21 mouse cellular contexts compared by ENCODE assay signal in the genomic region with DNA sequence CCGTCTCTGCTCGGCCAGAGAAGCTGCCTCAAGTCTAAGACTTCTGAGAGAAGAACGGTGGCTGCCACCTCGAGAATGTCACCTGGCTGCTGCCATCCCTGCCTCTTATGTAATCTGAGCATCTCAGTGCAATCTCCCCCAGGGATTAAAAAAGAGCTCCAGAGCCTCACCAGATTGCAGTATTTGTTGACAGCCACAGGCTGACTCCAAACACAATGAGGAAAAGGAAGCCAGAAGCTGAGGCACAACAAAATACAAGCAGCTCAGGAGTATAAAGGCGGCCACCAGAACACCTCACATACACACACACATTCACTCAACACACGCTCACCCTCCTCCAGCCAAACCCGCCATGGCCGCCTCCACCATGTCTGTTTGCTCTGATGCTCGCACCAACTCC. TPM values are rescaled to one million over a fixed set of nuclear protein-coding genes. Genes with fewer than 3 reads are reported as not detected.
"Had no signal": no experiment of that assay in that cellular context is flagged by ENCODE, and none has a peak within 500 bp of the region (broad histone marks: within the 10 kb centered on the region; RNA-seq: fewer than 3 reads in every experiment).

A gene (plus strand): TSS at position 301 of the 400 bp plus-strand sequence.

- DNase-seq: kidney, adult 11 months; kidney, adult 9 months; kidney, postnatal 4 days; lung, adult 2 months; lung, postnatal 36 days; thymus, postnatal 36 days had no signal

- H3K9me3 ChIP-seq: limb, embryonic 10.5 days; liver, embryonic 15.5 days; midbrain, embryonic 13.5 days; stomach, embryonic 15.5 days had no signal

- ATAC-seq: lung, postnatal 0 days; midbrain, embryonic 13.5 days had no signal

- H3K27me3 ChIP-seq: liver, embryonic 15.5 days; midbrain, embryonic 13.5 days; stomach, embryonic 15.5 days had no signal

- H3K4me3 ChIP-seq: layer of hippocampus, adult 2 months; limb, embryonic 10.5 days; liver, embryonic 15.5 days; midbrain, embryonic 13.5 days; stomach, embryonic 15.5 days had no signal

- H3K27ac ChIP-seq: kidney, postnatal 0 days; layer of hippocampus, adult 2 months; limb, embryonic 10.5 days; liver, embryonic 15.5 days; midbrain, embryonic 13.5 days; stomach, embryonic 15.5 days had no signal

- H3K9ac ChIP-seq: liver, embryonic 15.5 days; midbrain, embryonic 13.5 days; stomach, embryonic 15.5 days had no signal

- H3K36me3 ChIP-seq: limb, embryonic 10.5 days; liver, embryonic 15.5 days; midbrain, embryonic 13.5 days; stomach, embryonic 15.5 days had no signal

- H3K4me1 ChIP-seq: limb, embryonic 10.5 days; liver, embryonic 15.5 days; midbrain, embryonic 13.5 days; stomach, embryonic 15.5 days had no signal

RNA-seq across cellular contexts. Expression of the gene that starts here (rescaled TPM):
- total RNA-seq: layer of hippocampus, adult 2 months; layer of hippocampus, postnatal 10 days; megakaryocyte progenitor cell, adult 5-6 weeks; midbrain, postnatal 0 days had no signal
- polyA plus RNA-seq: intestine, embryonic 14.5 days; kidney, postnatal 0 days; limb, embryonic 10.5 days; liver, embryonic 11.5 days; liver, embryonic 15.5 days; lung, adult 2 months; lung, postnatal 0 days; midbrain, embryonic 13.5 days; midbrain, postnatal 0 days; neural tube, embryonic 14.5 days; spleen, adult 2 months; stomach, embryonic 15.5 days; thymus, postnatal 0 days had no signal
